Mouse (Mus musculus) cortical plate, adult 2 months (tissue): Measurements from ENCODE around the gene Catsperg1.

ENCODE experiments used
- CTCF ChIP-seq: fragments of 200-500 bp; IDR thresholded peaks from 2 replicates; pipeline ENCODE4 v1.5.1; 2011; ENCODE audit warnings: mild to moderate bottlenecking, control low read depth, low read length; ENCODE audit not compliant: insufficient read depth; ENCODE audit errors: extremely low read depth
- POLR2A ChIP-seq: fragments of 200-500 bp; IDR thresholded peaks from 2 replicates; pipeline ENCODE4 v1.6.1; 2011; ENCODE audit warnings: mild to moderate bottlenecking, low read length, control low read depth; ENCODE audit not compliant: insufficient read depth; ENCODE audit errors: extremely low read depth

DNA sequence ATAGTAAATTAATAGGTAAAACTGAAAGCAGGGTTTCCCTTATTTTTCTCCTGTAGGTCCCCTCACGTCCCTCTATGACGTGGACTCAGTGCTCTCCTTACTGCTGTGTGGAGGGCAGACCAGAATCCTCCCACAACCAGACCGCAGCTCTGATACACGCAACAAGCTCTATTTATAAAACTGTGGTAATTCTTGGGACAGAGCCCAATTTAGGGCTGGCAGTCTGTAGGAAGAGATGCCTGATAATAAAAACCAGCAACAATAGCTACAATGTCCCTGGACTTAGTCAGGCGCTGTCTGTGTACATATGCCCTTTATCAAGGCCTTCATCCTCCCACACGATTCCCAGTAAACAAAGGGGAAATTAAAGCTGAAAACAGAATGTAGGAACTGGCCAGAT, 19.9 kb upstream of the Catsperg1 start:
- no peak for TF ChIP-seq CTCF
- no peak for TF ChIP-seq POLR2A
